Mouse (Mus musculus) forebrain, embryonic 16.5 days (tissue): Measurements from ENCODE around the gene Zfp358. TPM values are rescaled to one million over a fixed set of nuclear protein-coding genes. Genes with fewer than 3 reads are reported as not detected.

ENCODE experiments used
- ATAC-seq: fragments of 200-750 bp; cut with Nextera tagmentation; 2 replicates; pipeline ENCODE4 v1.8.0; 2017; ENCODE audit warnings: mild to moderate bottlenecking, moderate library complexity
- H3K27ac ChIP-seq: fragments of 300-500 bp; sonication (generic); 2 replicates; pipeline ENCODE4 v1.5.1; 2014; ENCODE audit warnings: low read length, control low read depth
- H3K27me3 ChIP-seq: fragments of 300-500 bp; sonication (generic); replicated peaks from 2 replicates; pipeline ENCODE4 v1.6.1; 2014; ENCODE audit warnings: low read length; ENCODE audit not compliant: control insufficient read depth, insufficient read depth
- H3K36me3 ChIP-seq: fragments of 300-500 bp; sonication (generic); 2 replicates; pipeline ENCODE4 v1.6.1; 2014; ENCODE audit not compliant: control insufficient read depth, insufficient read depth
- H3K4me1 ChIP-seq: fragments of 300-500 bp; sonication (generic); replicated peaks from 2 replicates; pipeline ENCODE4 v1.6.1; 2014; ENCODE audit warnings: low read length; ENCODE audit not compliant: control insufficient read depth, insufficient read depth
- H3K4me2 ChIP-seq: fragments of 300-500 bp; sonication (generic); 2 replicates; pipeline ENCODE4 v1.6.1; 2014; ENCODE audit warnings: mild to moderate bottlenecking, low read length, control low read depth
- H3K4me3 ChIP-seq: fragments of 300-500 bp; sonication (generic); replicated peaks from 2 replicates; pipeline ENCODE4 v1.5.1; 2014; ENCODE audit warnings: mild to moderate bottlenecking, low read length, control low read depth
- H3K9ac ChIP-seq: fragments of 300-500 bp; sonication (generic); replicated peaks from 2 replicates; pipeline ENCODE4 v1.6.1; 2014; ENCODE audit warnings: low read depth, low read length, control low read depth
- H3K9me3 ChIP-seq: fragments of 300-500 bp; sonication (generic); 2 replicates; pipeline ENCODE4 v1.6.1; 2016; ENCODE audit warnings: low read length; ENCODE audit not compliant: control insufficient read depth
- WGBS: fragments of 180-500 bp; shearing (Covaris S2); extraction: QIAGEN DNeasy Blood & Tissue Kit; methylation state at CpG from one replicate; pipeline ENCODE4 v1.1.7; 2014; 5-methylcytosine and 5-hydroxymethylcytosine counted together
- polyA plus RNA-seq: library from polyadenylated mRNA; unstranded; fragments of >200 nt; fragmentation: Nextera tagmentation; extraction: Ambion mirVana; gene quantifications from 2 replicates; pipeline ENCODE4 v1.2.1, GENCODE M21; 2015

Zfp358 gene
- polyA plus RNA-seq, 1 experiment from 2014 or later, result 76.7 TPM

- H3K4me2 ChIP-seq, result no peak overlapping the region
- H3K4me3 ChIP-seq, result no peak overlapping the region
- H3K4me1 ChIP-seq, result peaks cover 30% of the 10 kb centered on the region
- no peaks in the 10 kb centered on the region for H3K27me3 ChIP-seq
- WGBS, result 97% methylated on average over 44 of the region's 44 CpGs
- ATAC-seq, result no peak
- H3K27ac ChIP-seq, result no peak overlapping the region
- no peak overlapping the region for H3K9ac ChIP-seq
- no peaks in the 10 kb centered on the region; the same call in 1 of the 2 replicates for H3K9me3 ChIP-seq
- peaks cover 19% of the 10 kb centered on the region for H3K36me3 ChIP-seq
Observed at GRCm38 (mm10) chr8:3495578-3496427, 2.9 kb downstream of the Zfp358 start.

GRCm38 (mm10) chr8:3496428-3496748 is 3.5 kb downstream of the Zfp358 start:
- H3K4me3 ChIP-seq, result no peak overlapping the region
- peaks cover 36% of the 10 kb centered on the region for H3K4me1 ChIP-seq
- no peak for ATAC-seq
- H3K9me3 ChIP-seq, result no peaks in the 10 kb centered on the region; the same call in 1 of the 2 replicates
- no peak overlapping the region for H3K27ac ChIP-seq
- H3K36me3 ChIP-seq, result peaks cover 19% of the 10 kb centered on the region
- no peak overlapping the region for H3K4me2 ChIP-seq
- 95% methylated on average over 15 of the region's 15 CpGs for WGBS
- H3K27me3 ChIP-seq, result no peaks in the 10 kb centered on the region
- no peak overlapping the region for H3K9ac ChIP-seq

GRCm38 (mm10) chr8:3498583-3498982 is 5.6 kb downstream of the Zfp358 start:
- H3K9me3 ChIP-seq, result no peaks in the 10 kb centered on the region; the same call in 1 of the 2 replicates
- no peak overlapping the region for H3K4me2 ChIP-seq
- no peak overlapping the region for H3K27ac ChIP-seq
- H3K36me3 ChIP-seq, result peaks cover 19% of the 10 kb centered on the region
- ATAC-seq, result no peak
- H3K27me3 ChIP-seq, result no peaks in the 10 kb centered on the region
- 88% methylated on average over 3 of the region's 3 CpGs for WGBS
- H3K9ac ChIP-seq, result no peak overlapping the region
- no peak overlapping the region for H3K4me3 ChIP-seq
- H3K4me1 ChIP-seq, result peaks cover 43% of the 10 kb centered on the region

GRCm38 (mm10) chr8:3499751-3500150 is 6.8 kb downstream of the Zfp358 start:
- Histone ChIP-seq H3K4me3 (peak overlapping the region; percentile 66), H3K9ac (peak overlapping the region; percentile 67), H3K36me3 (peaks cover 19% of the 10 kb centered on the region), H3K4me2 (peak overlapping the region; percentile 93), H3K27me3 (no peaks in the 10 kb centered on the region), H3K27ac (peak overlapping the region; percentile 90), H3K4me1 (peaks cover 35% of the 10 kb centered on the region), H3K9me3 (no peaks in the 10 kb centered on the region; the same call in 1 of the 2 replicates)
- 6% methylated on average over 8 of the region's 8 CpGs for WGBS
- peak; percentile 38 for ATAC-seq

- Histone ChIP-seq H3K4me2 (peak within 1 kb of the TSS; percentile 93), H3K9ac (peak within 1 kb of the TSS; percentile 67), H3K27ac (peak within 1 kb of the TSS; percentile 90), H3K36me3 (peaks cover 15% of the 10 kb centered on the region), H3K4me3 (peak within 1 kb of the TSS; percentile 66), H3K27me3 (no peaks in the 10 kb centered on the region), H3K9me3 (no peaks in the 10 kb centered on the region; the same call in 1 of the 2 replicates), H3K4me1 (peaks cover 35% of the 10 kb centered on the region)
- under 1% methylated on average over 70 of the region's 70 CpGs for WGBS
- peak; percentile 85 for ATAC-seq
Observed at GRCm38 (mm10) chr8:3500235-3501090, 7.5 kb downstream of the Zfp358 start, which contains the start of gene Mcoln1. Gene Mcoln1 (plus strand): TSS chr8:3500457.

GRCm38 (mm10) chr8:3502217-3502616 is 9.3 kb downstream of the Zfp358 start:
- no peak for ATAC-seq
- H3K4me3 ChIP-seq, result no peak overlapping the region
- peaks cover 12% of the 10 kb centered on the region for H3K36me3 ChIP-seq
- H3K9ac ChIP-seq, result no peak overlapping the region
- no peak overlapping the region for H3K4me2 ChIP-seq
- H3K27me3 ChIP-seq, result no peaks in the 10 kb centered on the region
- WGBS, result 76% methylated on average over 4 of the region's 4 CpGs
- H3K4me1 ChIP-seq, result peaks cover 29% of the 10 kb centered on the region
- H3K27ac ChIP-seq, result no peak overlapping the region
- no peaks in the 10 kb centered on the region for H3K9me3 ChIP-seq

- Histone ChIP-seq H3K4me3 (no peak overlapping the region), H3K9me3 (no peaks in the 10 kb centered on the region), H3K4me2 (no peak overlapping the region), H3K4me1 (no peaks in the 10 kb centered on the region), H3K27me3 (no peaks in the 10 kb centered on the region), H3K36me3 (peaks cover 26% of the 10 kb centered on the region), H3K27ac (no peak overlapping the region), H3K9ac (no peak overlapping the region)
- ATAC-seq, result no peak
- WGBS, result 90% methylated on average over 6 of the region's 6 CpGs
Observed at GRCm38 (mm10) chr8:3507979-3508754, 15.2 kb downstream of the Zfp358 start.

GRCm38 (mm10) chr8:3514681-3515247 is 21.8 kb downstream of the Zfp358 start:
- Histone ChIP-seq H3K9ac (peak overlapping the region; percentile 58), H3K9me3 (no peaks in the 10 kb centered on the region), H3K4me3 (peak overlapping the region; percentile 70), H3K27ac (peak overlapping the region; percentile 13), H3K36me3 (peaks cover 11% of the 10 kb centered on the region), H3K4me2 (peak overlapping the region; percentile 95), H3K27me3 (no peaks in the 10 kb centered on the region), H3K4me1 (peaks cover 10% of the 10 kb centered on the region)
- no peak for ATAC-seq
- WGBS, result 34% methylated on average over 13 of the region's 13 CpGs
